Comparison of ENCODE assay signal across 8 mouse cellular contexts in the genomic region with DNA sequence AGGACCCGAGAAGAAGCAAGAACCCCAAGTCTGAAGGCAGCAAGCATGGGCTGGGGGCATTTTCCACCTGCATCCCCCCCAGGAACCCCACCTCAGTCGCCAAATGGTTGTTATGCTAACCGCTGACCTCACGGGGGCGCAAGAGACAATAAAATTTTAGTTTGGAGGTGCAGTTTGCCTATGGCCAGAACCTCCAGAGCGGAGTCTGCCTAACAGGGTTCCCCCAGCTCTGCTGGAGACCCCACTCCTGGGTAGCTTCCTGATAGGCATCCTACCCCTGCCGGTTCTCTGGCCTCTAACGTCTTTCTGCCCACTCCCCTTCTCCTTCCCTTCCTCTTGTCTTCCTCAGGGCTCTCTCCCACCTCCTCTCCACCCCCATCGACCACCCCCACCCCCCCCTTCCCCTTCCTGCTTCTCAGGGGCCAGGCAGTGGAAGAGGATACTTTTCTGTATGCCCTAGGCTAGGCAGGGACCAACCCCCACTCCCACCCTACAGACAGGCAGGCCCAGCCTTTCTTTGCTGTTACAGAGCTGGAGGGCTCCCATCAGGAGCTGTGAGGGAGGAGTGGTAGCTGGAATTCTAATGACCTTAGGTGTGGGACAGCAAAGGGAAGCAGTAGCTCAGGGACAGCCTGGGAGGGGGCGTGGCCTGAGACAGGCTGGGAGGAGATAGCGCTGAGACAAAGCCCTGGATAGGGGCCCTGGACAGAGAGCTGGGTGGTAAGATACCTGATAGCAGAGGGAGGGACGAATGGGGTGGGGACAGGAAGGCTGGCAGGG. TPM values are rescaled to one million over a fixed set of nuclear protein-coding genes. Genes with fewer than 3 reads are reported as not detected.
A peak's percentile ranks its signal among the peaks of the same experiment; 100 is the strongest.
DNase-seq lines count a peak whose midpoint lies in the region; ATAC-seq and TF ChIP-seq lines count a peak whose summit lies in the region.

No protein-coding gene starts in this region.

- ATAC-seq in erythroid progenitor cell, adult 5-6 weeks (replicated peaks; ENCODE audit: low FRiP score, poor library complexity, severe bottlenecking) = no peak; the same call in 1 of the 2 replicates

- peaks cover 2 to 9% of the 10 kb centered on the region in 2 experiments; a peak in 2 of 4 replicates for H3K4me1 ChIP-seq in MEL (ENCODE audit: control insufficient read depth in 1 of 2, insufficient read depth in 2 of 2, low read length in 2 of 2)
- no peaks in the 10 kb centered on the region for H3K4me1 ChIP-seq in bone marrow macrophage, adult 2 months (ENCODE audit: control insufficient read depth, insufficient read depth, low read length)
- H3K4me1 ChIP-seq in erythroblast, embryonic 14.5 days (ENCODE audit: control insufficient read depth) = peaks cover 25% of the 10 kb centered on the region

- no peaks in the 10 kb centered on the region for H3K27me3 ChIP-seq in MEL (ENCODE audit: control insufficient read depth in 1 of 2, insufficient read depth in 2 of 2, low read length in 2 of 2)
- peaks cover 8% of the 10 kb centered on the region for H3K27me3 ChIP-seq in erythroblast, embryonic 14.5 days (ENCODE audit: control insufficient read depth)

- H3K79me2 ChIP-seq in MEL (ENCODE audit: control insufficient read depth, insufficient read depth, low read length, poor library complexity) = no peaks in the 10 kb centered on the region

- H3K27ac ChIP-seq in MEL (ENCODE audit: control insufficient read depth, low read depth, low read length) = no peak overlapping the region
- H3K27ac ChIP-seq in bone marrow macrophage, adult 2 months (ENCODE audit: insufficient read depth, low read depth, low read length) = no peak overlapping the region

- H3K9me3 ChIP-seq in MEL (replicated peaks; ENCODE audit: insufficient read depth, low read length) = no peaks in the 10 kb centered on the region
- H3K9me3 ChIP-seq in erythroblast, embryonic 14.5 days (ENCODE audit: control insufficient read depth, low read length) = no peaks in the 10 kb centered on the region

- TF ChIP-seq RAD21 in MEL (IDR thresholded peaks at IDR 0.05; ENCODE audit: low read depth, low read length) = peak; percentile 65

- TF ChIP-seq EP300 in MEL (IDR thresholded peaks at IDR 0.05; ENCODE audit: low read depth in 1 of 2, low read length in 2 of 2) = no peak; a peak in 1 of 4 replicates

- peak; percentile 88 for DNase-seq in MEL (ENCODE audit: low read depth, low spot score)
- DNase-seq in heart, postnatal 4 days = peak; percentile 81
- peak; percentile 69 to 78 for DNase-seq in layer of hippocampus, postnatal 25 days (ENCODE audit: extremely low spot score in 1 of 2, low spot score in 1 of 2)
- DNase-seq in lung, postnatal 25 days (ENCODE audit: low spot score) = peak; percentile 21
- peak; percentile 47 for DNase-seq in right cerebral cortex, postnatal 14 days

- peak; percentile 56 to 69 (median 59) for TF ChIP-seq CTCF in MEL (IDR thresholded peaks at IDR 0.05 in 2 of 3, conservative IDR thresholded peaks at IDR 0.05 in 1 of 3; ENCODE audit: control insufficient read depth in 1 of 3, insufficient read depth in 1 of 3, low read depth in 2 of 3, low read length in 3 of 3, poor library complexity in 1 of 3, severe bottlenecking in 1 of 3)
- peak; percentile 80 for TF ChIP-seq CTCF in bone marrow macrophage, adult 2 months (IDR thresholded peaks at IDR 0.05; ENCODE audit: low read depth, low read length)

- H3K4me3 ChIP-seq in MEL (ENCODE audit: control insufficient read depth in 1 of 2, insufficient read depth in 1 of 2, low read depth in 2 of 2, low read length in 2 of 2) = 0 out of 4 replicates have a peak overlapping the region, but pooled peaks of 1 of the 2 experiments have one; percentile 31
- no peak overlapping the region for H3K4me3 ChIP-seq in bone marrow macrophage, adult 2 months (ENCODE audit: insufficient read depth, low read length)
- peak overlapping the region; percentile 39 for H3K4me3 ChIP-seq in erythroblast, embryonic 14.5 days (replicated peaks)

- peak in 1 of 2 experiments; percentile 32; a peak in 1 of 4 replicates for TF ChIP-seq POLR2A in MEL (IDR thresholded peaks at IDR 0.05; ENCODE audit: control insufficient read depth in 1 of 2, insufficient read depth in 1 of 2, low read depth in 1 of 2, low read length in 2 of 2, poor library complexity in 1 of 2)
- TF ChIP-seq POLR2A in bone marrow macrophage, adult 2 months (IDR thresholded peaks at IDR 0.05; ENCODE audit: borderline replicate concordance, low read depth, low read length) = no peak

- peak overlapping the region; percentile 31 for H3K9ac ChIP-seq in MEL (ENCODE audit: control insufficient read depth, low read depth, low read length, poor library complexity, severe bottlenecking)

- H3K36me3 ChIP-seq in MEL (ENCODE audit: control insufficient read depth in 1 of 2, insufficient read depth in 2 of 2, low read length in 2 of 2) = no peaks in the 10 kb centered on the region
- H3K36me3 ChIP-seq in erythroblast, embryonic 14.5 days (ENCODE audit: control insufficient read depth) = no peaks in the 10 kb centered on the region

TF ChIP-seq in MEL, 35 proteins besides CTCF, POLR2A, EP300 and RAD21:
- TF ChIP-seq POLR2AphosphoS5 (IDR thresholded peaks at IDR 0.05; ENCODE audit: borderline replicate concordance, low read depth, low read length) = no peak
- no peak for TF ChIP-seq MAX (IDR thresholded peaks at IDR 0.05; ENCODE audit: low read length)
- TF ChIP-seq ZC3H11A (IDR thresholded peaks at IDR 0.05; ENCODE audit: low read depth, low read length) = peak; percentile 49
- no peak for TF ChIP-seq ZNF384 (IDR thresholded peaks at IDR 0.05; ENCODE audit: low read depth, low read length)
- TF ChIP-seq TAL1 (IDR thresholded peaks at IDR 0.05; ENCODE audit: low read length) = no peak
- TF ChIP-seq GATA1 (IDR thresholded peaks at IDR 0.05; ENCODE audit: low read depth, low read length) = peak; percentile 30; the same call in 1 of the 2 replicates
- no peak for TF ChIP-seq MYC (IDR thresholded peaks at IDR 0.05; ENCODE audit: low read depth, low read length)
- TF ChIP-seq ETS1 (IDR thresholded peaks at IDR 0.05; ENCODE audit: low read depth, low read length) = 0 out of 2 replicates have a peak, but pooled peaks have one; percentile 31
- no peak for TF ChIP-seq KAT2A (conservative IDR thresholded peaks at IDR 0.05; ENCODE audit: low read depth, low read length)
- no peak for TF ChIP-seq JUND (IDR thresholded peaks at IDR 0.05; ENCODE audit: low read depth, low read length)
- TF ChIP-seq SMC3 (IDR thresholded peaks at IDR 0.05; ENCODE audit: low read depth, low read length) = peak; percentile 54
- TF ChIP-seq ELF1 (IDR thresholded peaks at IDR 0.05; ENCODE audit: low read depth, low read length) = no peak
- no peak for TF ChIP-seq NRF1 (IDR thresholded peaks at IDR 0.05; ENCODE audit: insufficient read depth, low read depth, low read length, poor library complexity, severe bottlenecking)
- no peak; the same call in 1 of the 2 replicates for TF ChIP-seq SIN3A (IDR thresholded peaks at IDR 0.05; ENCODE audit: low read length)
- no peak for TF ChIP-seq MAZ (IDR thresholded peaks at IDR 0.05; ENCODE audit: low read depth, low read length)
- TF ChIP-seq TCF12 (IDR thresholded peaks at IDR 0.05; ENCODE audit: low read depth, low read length) = peak; percentile 29; the same call in 1 of the 2 replicates

RNA-seq across cellular contexts. Expression of gene Igf2, which starts 55.8 kb away (rescaled TPM):
- total RNA-seq in MEL (2012; rRNA removed) = not detected in 2 replicates
- polyA plus RNA-seq in MEL (2012; ENCODE audit: insufficient read depth in 1 of 2, insufficient read length in 2 of 2, low read depth in 1 of 2, low replicate concordance in 2 of 2, missing spikeins in 1 of 2) = not detected
- polyA plus RNA-seq in bone marrow macrophage, adult 2 months (2012; ENCODE audit: insufficient read depth, insufficient read length, missing spikeins) = not detected in 2 replicates
- 3.3 and 4.3 TPM in 2 replicates for polyA plus RNA-seq in erythroblast, embryonic 14.5 days (2012)
- 1,000 to 10,000 TPM; 1,716 to 1,905 TPM for total RNA-seq in heart, postnatal 4 days (2021)
- total RNA-seq in layer of hippocampus, postnatal 25 days (2021) = 10 to 100 TPM; 63.1 to 72.7 TPM
- total RNA-seq in erythroid progenitor cell, adult 5-6 weeks (2015; ENCODE audit: low replicate concordance) = not detected in 2 replicates
- not detected in 2 replicates for total RNA-seq in erythroid progenitor cell, adult 5-6 weeks (2017; ENCODE audit: low replicate concordance)

RNA-seq across cellular contexts. Expression of gene Gm49394, which starts 58.9 kb away (rescaled TPM):
- total RNA-seq in MEL (2012; rRNA removed) = not detected in 2 replicates
- not detected for polyA plus RNA-seq in MEL (2012; ENCODE audit: insufficient read depth in 1 of 2, insufficient read length in 2 of 2, low read depth in 1 of 2, low replicate concordance in 2 of 2, missing spikeins in 1 of 2)
- not detected in 2 replicates for polyA plus RNA-seq in bone marrow macrophage, adult 2 months (2012; ENCODE audit: insufficient read depth, insufficient read length, missing spikeins)
- 0.01 TPM in 1 of 2 replicates, not detected in the other for polyA plus RNA-seq in erythroblast, embryonic 14.5 days (2012)
- total RNA-seq in heart, postnatal 4 days (2021) = under 1 TPM in 1 of 2 experiments, not detected in 1; 0.16 TPM
- total RNA-seq in layer of hippocampus, postnatal 25 days (2021) = under 1 TPM; 0.34 to 0.56 TPM
- total RNA-seq in erythroid progenitor cell, adult 5-6 weeks (2015; ENCODE audit: low replicate concordance) = not detected in 2 replicates
- total RNA-seq in erythroid progenitor cell, adult 5-6 weeks (2017; ENCODE audit: low replicate concordance) = not detected in 2 replicates

Comparison
In these comparisons a context has a peak if more than half of its experiments do, and no peak if none do; other contexts are left out.
1. DNase-seq: peak in every context shown above with its lines; median percentile 88 in MEL; 81 in heart, postnatal 4 days; 74 in layer of hippocampus, postnatal 25 days; 47 in right cerebral cortex, postnatal 14 days; 21 in lung, postnatal 25 days.
2. RNA of gene Igf2, which starts 55.8 kb away (total RNA-seq): 1,716 to 1,905 TPM in heart, postnatal 4 days and 63.1 to 72.7 TPM in layer of hippocampus, postnatal 25 days; not detected in MEL and not detected in erythroid progenitor cell, adult 5-6 weeks; every median in the first group is over 10 times any median in the second.